Mouse (Mus musculus) left cerebral cortex, adult 11 months (tissue): ENCODE results near the gene Gse1.

Experiments used
- DNase-seq: peaks from one replicate; pipeline ENCODE4 v3.0.0; 2022; ENCODE audit warnings: low spot score

The Gse1 gene

DNA sequence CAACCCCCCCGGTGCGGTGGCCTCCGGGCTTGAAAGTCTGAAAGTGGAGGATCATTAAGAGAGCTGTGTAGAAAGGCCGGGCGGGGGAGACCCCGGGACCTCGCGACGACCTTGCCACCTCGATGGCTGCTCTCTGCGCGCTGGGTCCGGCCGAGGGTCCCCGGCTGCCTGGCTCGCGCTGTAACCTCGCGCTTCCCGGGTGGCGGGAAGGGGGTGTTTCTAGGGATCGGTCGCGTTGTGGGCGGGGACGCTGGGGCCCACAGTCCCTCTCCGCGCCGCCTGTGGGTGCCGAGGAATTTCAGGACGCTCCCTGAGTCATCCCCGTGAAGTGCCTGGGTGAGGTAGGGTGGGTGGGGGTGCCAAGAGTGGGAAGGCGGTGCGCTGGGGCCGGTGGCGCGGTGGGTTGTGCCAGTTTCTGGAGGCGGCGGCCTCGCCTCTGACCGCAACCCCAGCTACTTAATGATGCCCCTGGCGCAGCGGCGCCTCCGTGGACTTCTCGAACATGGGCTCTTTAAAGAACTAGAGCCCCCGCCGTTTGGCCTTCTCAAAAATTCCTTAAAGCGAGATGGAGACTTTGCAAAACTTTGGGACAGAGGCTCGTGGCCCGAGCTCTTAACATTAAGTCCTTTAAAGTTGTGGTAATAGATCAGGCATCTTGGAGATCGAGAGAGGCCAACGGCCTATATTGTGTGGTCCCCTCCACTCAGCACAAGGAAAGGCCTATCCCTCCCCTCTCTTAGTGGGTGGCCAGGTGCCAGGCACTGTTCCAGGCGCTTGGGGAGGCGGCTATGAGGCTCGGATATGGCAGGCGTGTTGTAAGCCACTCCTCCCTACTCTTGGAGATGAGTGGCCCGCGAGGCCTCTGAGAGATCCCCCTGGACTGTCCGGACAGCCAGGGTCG is 308.3 kb downstream of the Gse1 start:
- no peak for DNase-seq

DNA sequence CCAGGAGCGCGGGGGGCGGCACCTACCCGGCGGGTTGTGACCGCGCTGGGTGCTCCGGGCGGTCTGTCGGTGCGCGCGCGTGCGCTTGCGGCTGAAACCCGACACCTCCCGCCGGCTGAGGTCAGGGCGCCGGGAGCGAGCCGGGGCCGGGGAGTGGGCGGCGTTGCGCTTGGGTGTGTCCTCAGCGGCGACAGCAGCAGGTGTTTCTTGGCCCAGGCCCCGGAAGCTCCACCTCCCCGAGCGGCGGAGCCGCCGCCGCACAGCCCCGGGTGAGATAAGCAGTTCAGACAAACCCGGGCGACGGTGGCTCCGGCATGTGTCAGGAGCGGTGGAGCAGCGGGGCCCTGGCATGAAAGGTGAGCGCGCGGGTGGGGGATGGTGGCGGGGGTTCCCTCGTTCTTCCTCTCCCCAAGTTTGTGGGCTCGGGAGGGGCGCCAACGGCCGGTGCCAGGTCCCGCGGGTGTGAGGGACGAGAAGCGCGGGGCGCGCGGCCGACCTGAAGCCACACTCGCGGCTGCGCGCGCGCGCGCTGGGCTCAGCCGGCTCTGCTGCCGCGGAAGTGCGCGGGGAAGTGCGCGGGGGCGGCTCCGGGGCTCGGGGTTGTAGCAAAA is 309.1 kb downstream of the Gse1 start:
- no peak for DNase-seq

DNA sequence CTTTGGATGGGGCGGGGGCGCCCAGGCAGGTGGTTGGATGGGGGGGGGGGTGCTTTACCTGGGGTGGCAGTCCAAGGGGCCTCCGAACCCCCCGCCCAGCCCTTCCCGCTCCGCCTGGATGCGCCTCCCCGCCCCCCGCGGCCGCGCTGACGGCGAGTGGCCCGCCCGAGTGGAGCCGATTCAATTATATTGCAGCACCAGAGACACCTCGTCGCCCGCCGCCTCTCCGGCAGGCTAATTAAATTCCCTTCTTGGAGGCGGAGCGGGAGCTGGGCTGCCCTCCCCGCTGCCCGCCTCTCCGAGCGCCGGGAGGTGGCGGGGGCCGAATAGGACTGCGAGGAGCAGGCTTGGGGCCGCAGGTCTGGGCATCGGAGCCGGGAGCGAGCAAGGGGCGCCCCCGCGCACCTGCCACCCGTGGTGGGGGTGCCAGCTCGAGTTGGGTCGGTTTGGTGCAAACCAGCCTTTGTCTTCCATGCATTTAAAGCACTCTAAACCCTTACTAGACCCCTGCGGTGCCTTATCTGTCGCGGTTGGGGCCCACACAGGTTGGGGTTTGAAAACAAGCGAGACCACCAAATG is 309.7 kb downstream of the Gse1 start:
- DNase-seq = no peak

DNA sequence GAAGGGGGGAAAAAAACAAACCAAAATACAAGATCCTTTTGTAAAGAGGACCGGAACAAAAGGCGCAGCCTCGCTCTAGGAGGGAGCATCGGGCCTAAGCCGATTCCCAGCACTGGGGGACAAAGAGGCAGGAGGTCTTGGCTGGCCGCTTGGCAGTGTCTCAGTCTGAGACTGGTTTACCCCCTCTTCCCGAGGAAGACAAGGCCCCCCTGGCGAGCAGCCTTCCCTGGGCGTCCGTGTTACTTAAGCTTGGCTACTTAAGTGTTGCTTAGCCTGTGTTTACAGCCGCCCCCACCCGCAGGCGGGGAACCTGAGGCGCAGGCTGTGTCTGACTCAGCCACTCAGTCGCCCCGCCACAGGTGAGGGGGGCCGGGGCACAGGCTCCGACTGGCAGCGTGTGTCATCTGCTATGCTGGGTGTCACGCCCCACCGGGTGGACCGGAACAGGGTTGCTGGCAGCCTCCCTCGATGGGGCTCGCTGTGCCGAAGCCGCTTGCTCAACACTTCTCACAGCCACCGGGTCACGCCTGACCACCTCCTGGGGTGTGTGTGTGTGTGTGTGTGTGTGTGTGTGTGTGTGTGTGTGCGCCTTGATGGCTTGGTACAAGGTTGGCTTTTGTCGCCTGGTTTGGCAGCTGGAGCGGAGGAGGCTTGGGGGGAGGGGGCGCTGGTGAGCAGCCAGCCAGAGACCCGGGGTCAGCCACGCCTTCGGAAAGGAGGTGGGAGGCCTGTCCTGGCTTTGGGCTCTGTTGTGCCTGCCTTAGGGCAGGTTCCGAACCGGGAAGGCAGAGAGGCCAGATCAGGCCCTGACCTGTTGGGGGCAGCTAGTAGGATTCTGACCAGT is 310.4 kb downstream of the Gse1 start:
- no peak for DNase-seq

DNA sequence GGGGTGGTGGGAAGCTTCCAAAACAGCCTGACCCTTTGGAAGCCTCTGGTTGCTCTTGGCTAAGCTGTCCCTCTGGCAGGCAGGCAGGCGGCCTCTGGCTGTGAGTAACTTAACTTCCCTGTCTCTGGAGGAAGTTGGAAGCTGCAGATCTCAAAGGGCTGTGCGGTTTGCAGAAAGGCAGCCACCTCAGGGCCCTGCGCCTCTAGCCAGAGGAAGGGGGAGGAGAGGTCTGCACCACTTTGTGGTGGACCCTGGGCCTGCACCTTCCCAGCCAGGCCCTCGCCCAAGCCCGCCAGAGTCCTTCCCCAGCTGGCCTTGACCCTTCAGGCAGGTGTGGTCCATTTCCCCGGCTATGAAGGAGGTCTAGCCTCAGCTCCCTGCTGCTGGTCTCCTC is 311.1 kb downstream of the Gse1 start:
- no peak for DNase-seq

DNA sequence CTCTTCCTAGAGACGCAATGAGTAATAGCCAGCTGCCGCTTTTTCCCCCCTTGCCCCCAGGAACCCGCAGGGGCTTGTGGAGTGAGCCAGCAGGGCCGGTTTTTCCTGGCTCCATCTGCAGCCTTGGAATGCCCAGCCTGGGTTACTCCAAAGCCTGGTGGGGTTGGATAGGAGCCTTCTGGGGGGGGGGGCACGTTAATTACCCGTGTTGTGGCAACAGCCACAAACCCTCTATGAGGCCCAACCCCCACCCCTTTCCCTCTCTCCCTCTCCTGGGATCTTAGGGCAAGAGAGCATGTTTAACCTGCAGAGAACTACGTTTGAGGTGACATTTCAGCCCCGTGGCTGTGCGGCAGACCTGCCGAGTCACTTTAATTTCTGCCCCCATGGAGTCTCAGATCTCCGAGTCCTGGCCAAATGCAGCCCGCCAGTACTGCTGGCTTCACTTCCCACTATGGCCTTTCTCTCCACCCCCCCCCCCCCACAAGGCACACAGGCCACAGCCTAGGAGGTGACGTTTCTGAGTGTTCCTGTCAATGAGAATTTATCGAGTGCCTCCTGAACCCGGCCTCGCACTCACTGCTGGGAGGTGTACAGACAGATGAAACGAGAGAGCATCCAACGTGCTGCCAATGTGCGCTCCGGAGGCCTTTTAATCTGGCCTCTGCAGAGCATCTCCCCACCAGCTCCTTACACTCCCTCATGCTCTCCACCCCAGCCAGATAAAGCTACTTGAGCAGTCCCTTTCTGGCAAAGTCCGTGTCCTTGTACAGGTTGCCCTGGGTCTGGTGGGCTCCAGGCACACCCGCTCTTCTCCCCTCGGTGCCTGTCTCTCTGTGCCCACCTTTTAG is 311.7 kb downstream of the Gse1 start:
- no peak for DNase-seq

DNA sequence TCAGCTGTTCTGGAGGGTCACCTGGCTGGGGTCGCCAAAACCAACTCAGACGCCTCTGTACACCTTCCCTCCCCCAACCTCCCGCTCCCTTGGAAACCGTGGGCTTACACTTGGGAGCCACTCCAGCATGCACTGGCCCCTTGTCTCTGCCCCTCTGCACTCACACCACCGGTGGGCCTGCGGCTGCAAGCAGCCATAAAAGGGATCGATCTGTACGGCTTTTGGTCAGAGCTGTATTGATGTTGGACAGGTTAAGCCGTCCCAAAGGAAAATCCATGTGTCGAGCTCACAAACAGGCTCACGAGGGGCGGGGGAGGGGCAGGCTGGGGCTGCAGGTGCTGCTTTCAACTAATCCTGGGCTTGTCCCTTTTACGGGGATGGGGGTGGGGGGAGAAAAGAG is 314.7 kb downstream of the Gse1 start:
- DNase-seq = no peak

DNA sequence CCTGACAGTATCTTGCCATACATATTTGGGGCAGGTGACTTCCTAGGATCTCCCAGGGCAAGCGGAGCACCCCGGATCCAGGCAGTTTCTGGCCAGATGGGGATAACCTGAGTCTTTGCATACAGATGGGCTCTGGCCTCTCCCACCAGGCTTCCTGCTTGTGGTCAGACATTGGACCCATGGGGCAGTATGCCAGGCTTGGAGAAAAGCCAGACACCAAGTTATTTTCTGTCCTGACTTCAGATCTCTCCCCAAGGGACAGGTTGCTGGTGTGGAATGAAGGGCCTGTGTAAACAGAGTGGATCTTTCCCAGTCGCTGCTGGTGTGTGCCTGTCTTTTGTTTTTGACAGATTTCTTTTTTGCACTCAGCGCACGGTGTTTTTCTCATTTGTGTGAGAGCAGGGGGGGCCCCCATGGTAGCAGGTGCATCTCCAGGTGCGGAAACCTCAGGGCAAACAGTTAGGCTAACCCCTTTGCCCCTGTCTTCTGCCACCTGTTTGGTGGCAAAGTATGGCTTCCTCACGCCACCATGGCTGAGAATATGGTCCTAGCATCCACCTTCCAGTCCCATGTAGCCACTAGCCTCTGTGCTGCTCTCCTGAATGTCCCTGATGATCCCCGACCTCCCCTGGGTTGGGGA is 315.3 kb downstream of the Gse1 start:
- DNase-seq = no peak

DNA sequence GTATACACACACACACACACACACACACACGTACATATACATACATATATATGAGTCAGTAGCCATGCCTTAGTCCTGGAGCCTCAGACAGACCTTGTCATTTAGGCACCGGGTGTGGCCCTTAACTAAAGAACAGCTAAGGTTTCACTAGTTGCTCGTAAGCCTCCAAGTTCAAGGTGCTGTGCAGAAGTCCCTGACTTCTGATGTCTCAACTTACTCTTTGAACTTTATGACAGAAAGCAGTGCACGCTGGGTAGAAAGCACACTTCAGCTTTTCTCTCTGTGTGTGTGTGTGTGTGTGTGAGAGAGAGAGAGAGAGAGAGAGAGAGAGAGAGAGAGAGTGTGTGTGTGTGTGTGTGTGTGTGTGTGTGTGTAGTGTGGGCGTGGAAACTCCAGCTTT is 315.9 kb downstream of the Gse1 start:
- DNase-seq = no peak

DNA sequence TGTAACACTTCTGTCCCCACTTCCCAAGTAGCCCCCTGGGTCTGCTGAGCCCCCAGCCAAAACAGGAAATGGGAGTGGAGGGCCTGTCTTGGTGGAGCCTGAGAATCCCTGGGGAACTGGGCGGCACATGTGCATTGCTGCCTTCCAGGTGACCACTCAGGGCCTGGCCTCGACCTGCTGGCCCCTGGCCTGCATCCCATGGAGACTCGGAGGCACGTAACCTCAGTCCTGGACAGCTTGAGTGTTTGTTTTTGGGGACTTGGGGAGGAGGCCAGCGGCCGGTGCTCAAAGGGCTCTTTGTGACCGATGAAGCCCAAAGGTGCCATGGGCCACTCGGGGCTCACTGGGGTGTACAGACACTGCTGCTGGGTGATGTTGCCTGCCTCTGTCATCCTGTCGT is 319.3 kb downstream of the Gse1 start:
- DNase-seq = no peak

DNA sequence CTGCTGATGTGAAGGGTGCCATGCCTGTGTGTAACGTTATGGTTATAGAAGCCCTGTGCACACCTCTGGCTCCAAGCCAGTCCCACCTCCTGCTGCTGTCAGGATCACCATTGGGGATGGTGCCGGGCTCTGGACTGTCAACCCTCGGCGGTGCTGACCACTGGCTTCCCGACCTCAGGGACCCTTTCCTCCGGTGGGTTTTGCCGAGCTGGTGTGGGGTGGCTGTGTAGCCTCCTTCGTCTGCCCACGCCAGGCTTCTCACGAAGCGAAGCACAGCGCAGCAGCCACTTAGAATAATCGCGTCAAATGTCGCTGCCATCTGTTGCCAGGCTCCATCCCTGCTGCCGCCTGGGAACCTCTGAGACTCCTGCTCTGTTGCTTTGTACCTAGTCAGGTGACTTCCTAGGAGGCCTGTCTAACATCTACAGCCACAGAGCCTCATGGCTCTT is 320.1 kb downstream of the Gse1 start:
- no peak for DNase-seq

DNA sequence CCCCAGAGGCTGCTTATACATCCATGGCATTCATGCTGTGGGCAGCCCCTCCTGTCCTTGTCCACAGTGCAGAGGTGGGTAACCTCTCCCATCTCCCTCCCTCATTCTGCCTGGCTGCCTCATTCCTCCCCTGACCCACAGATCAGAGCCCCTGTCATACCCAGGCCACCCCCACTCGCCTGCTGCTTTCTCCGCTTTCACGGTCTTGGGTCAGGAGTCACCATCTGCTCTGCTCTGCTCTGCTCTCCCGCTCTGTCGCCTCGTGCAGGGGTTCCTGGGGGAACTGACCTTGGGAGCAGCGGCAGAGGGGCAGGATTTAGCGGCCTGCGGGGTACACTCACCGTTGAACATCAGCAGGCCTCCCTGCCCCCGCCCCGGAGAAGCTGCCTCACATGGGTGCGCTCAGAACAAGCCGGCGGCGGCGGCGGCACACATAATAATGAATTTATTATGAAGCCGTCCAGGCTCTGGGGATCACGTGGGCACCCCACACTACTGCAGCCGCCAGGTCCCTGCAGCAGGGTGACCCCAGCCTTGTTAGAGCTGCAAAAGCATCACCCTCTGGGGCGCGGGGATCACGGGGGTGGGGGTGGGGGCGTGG is 321.2 kb downstream of the Gse1 start:
- DNase-seq = no peak

DNA sequence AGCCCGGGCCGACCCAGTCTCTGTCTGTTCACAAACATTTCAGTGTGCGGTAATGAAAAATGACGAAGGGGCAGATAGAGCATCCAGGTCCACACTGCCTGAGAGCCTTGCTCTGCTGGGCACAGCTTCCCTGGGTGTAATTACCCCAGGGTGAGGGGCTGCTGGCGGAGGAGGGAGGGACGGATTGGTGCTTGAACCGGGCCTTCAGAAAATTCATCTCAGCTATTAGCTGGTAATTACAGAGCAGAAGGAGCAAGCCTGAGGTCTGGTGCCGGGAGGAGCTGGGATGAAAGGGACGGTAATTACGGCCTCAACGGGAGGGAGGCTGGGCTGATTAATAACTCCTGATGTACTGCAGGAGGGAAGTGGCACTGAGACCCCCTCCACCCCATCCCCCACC is 321.7 kb downstream of the Gse1 start:
- no peak for DNase-seq

DNA sequence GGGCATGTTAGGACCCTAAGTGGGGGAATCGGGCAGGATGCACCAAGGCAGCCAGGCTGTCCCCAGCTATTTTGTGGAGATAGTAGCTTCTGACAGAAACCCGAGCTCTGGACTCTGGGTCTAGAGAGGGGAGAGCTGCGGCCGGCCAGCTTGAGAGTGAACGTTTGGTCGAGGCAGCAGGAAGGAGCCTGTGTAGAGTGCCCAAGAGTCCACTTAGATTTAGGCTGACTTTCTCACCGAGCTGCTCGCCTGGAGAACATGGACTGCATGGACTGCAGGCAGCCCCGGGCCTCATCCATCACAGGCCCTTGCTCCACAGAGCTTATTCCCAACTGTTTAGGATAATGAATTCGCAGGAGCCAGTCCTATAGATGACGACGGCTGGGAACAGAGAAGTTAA is 322.2 kb downstream of the Gse1 start:
- DNase-seq = no peak

DNA sequence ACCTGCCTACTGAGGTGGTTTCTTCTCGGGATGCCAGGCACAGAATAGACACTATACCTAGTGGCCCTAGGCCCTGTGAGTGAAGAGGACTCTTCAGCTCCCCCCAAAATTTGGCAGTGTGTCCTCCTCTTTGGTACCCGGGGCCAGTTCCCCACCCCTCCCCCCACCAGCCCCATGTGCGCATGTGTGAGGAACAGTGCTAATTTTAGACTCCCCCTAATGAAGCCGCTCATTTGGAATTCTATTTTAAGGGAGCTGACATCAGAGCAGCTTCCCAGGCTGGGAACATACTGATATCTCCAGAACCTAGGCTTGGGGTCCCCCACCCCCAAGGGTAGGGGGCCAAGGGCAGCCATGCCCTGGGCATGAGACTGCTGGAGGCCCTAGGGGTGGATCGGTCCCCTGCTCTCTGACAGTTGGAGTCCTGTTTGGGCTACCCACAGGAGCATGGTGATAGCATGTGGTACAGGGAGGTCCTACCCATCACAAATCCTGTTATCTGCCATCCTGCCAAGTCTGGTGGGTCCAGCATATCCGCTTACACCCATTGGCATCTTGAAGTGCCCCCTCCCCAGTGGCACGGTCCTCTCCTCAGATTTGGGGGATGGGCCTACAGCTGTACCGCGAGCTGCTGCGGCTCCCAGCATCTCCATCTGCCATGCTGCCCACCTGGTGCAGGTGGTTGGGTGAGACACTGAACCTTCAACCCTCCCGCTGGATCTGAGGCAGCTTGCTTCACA is 322.9 kb downstream of the Gse1 start:
- DNase-seq = no peak

DNA sequence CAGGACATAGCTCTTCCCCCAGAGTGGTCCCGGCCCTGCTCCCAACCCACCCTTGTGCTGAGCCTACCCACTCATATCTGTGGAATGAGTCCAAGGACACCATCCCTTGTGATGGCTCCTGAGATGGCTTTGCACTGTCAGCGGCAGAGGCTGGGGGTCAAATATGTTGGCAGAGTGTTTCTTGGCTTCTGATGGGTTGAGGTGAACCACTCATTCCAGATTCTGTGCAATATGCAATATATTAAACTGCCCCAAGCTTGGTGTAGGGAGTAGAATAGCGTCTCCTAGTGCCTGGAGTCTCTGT is 323.4 kb downstream of the Gse1 start:
- DNase-seq = no peak

DNA sequence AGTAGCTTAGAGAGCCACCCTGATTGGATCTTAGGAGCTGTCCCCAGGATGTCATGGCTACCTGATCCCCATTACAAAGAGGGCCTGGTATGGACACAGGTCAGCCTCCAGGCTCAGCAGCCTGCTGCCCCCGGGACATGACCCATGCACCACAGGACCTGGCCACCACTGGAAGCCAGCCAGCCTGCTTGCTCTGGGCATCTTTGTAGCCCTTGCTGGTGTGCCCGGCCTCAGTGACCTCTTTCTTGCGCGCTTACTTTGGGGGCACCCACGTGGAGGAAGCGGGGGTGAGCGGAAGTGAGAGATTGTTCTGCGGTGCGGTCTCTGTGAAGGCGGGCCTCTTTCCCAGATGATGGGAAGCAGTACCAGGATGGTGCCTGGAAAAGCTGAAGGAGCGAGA is 324.3 kb downstream of the Gse1 start:
- no peak for DNase-seq

DNA sequence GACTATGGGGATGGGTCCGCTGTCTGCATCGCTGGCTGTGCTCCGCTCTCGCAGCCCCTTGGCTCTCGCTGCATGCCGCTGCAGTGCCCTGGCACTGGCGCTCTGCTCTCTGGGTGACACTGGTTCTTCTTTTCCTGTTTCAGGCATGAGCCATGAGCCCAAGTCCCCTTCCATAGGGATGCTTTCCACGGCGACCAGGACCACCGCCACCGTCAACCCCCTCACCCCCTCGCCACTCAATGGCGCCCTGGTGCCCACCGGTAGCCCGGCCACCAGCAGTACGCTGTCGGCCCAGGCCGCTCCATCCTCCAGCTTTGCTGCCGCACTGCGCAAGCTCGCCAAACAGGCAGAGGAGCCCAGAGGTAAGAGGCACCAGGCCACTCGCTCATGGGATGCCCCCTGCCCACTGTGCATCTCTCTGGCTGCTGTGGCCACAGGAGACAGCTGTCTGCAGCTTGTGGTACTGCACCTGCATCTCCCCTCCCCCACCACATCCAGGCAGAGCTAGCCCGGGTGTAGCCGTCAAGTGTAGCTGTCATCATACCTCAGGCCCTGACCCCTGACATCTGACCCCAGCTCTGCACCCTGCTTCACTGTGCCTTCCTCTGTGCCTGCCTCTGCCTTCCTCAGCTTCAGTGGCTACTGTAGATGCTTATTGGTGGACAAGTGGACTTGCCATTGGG is 325.3 kb downstream of the Gse1 start:
- DNase-seq = no peak

DNA sequence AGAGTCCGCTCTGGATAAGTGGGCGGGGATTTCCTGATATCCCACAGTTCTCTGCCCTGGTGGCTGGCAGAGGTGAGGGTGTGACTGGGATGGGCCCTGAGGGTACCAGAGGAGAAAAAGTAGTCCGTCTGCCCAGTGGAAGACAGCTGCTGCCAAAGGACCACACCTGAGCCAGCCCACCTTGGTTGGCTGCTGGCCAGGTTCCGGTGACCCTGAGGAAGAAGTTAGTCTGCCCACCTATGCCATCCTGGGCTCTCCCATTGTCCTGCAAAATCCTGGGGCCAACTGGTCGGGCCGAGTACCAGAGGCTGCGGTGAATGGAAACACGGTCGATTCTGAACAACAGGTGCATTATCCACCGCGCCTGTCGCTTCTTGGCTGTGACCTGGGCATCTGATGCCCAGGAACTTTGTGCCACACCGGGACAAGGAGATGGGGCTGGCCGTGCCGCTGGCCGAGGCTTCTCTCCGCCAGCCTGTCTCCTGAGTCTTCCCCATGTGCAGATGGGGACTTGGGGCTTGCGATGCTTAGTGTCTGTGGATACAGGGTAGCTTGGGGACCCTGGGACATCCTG is 326.3 kb downstream of the Gse1 start:
- DNase-seq = no peak
